ENCODE assay signal across 14 mouse cellular contexts in genomic region chr6:91209780-91210179, GRCm38 (mm10). TPM values are rescaled to one million over a fixed set of nuclear protein-coding genes. Genes with fewer than 3 reads are reported as not detected.
A peak's percentile ranks its signal among the peaks of the same experiment; 100 is the strongest.
DNase-seq lines count a peak whose midpoint lies in the region; ATAC-seq and TF ChIP-seq lines count a peak whose summit lies in the region.
"Had no signal": no experiment of that assay in that cellular context is flagged by ENCODE, and none has a peak within 500 bp of the region (broad histone marks: within the 10 kb centered on the region; RNA-seq: fewer than 3 reads in every experiment).

No protein-coding gene starts in this region.

- H3K9ac ChIP-seq in heart, postnatal 0 days (replicated peaks; ENCODE audit: low read depth, low read length) = no peak overlapping the region
- no peak overlapping the region; the same call in 1 of the 2 replicates for H3K9ac ChIP-seq in midbrain, embryonic 11.5 days (ENCODE audit: low read length)
- H3K9ac ChIP-seq in midbrain, embryonic 16.5 days (ENCODE audit: low read depth, low read length) = no peak overlapping the region
- H3K9ac ChIP-seq in embryonic facial prominence, embryonic 12.5 days = no peak overlapping the region; the same call in 1 of the 2 replicates
- H3K9ac ChIP-seq in limb, embryonic 12.5 days (replicated peaks) = 0 out of 2 replicates have a peak overlapping the region, but pooled peaks have one; percentile 4
- H3K9ac ChIP-seq: liver, embryonic 15.5 days had no signal

- no peak for TF ChIP-seq CTCF in heart, postnatal 0 days (IDR thresholded peaks at IDR 0.05; ENCODE audit: low read depth)

- no peaks in the 10 kb centered on the region for H3K36me3 ChIP-seq in heart, postnatal 0 days (replicated peaks; ENCODE audit: control insufficient read depth, insufficient read depth, low read length)
- H3K36me3 ChIP-seq in midbrain, embryonic 11.5 days (ENCODE audit: control insufficient read depth, insufficient read depth, low read length) = no peaks in the 10 kb centered on the region
- no peaks in the 10 kb centered on the region for H3K36me3 ChIP-seq in midbrain, embryonic 16.5 days (ENCODE audit: control insufficient read depth, insufficient read depth, low read length)
- no peaks in the 10 kb centered on the region for H3K36me3 ChIP-seq in embryonic facial prominence, embryonic 12.5 days
- no peaks in the 10 kb centered on the region; the same call in 1 of the 2 replicates for H3K36me3 ChIP-seq in limb, embryonic 12.5 days
- H3K36me3 ChIP-seq: liver, embryonic 15.5 days had no signal

- TF ChIP-seq EP300 in heart, postnatal 0 days (IDR thresholded peaks at IDR 0.05; ENCODE audit: low read depth) = no peak

- intact Hi-C loops in heart, postnatal 25 days (cut with DNase I) = no loop called here

- H3K27me3 ChIP-seq in heart, postnatal 0 days (ENCODE audit: control insufficient read depth, insufficient read depth, low read length) = no peaks in the 10 kb centered on the region
- peaks cover 8% of the 10 kb centered on the region for H3K27me3 ChIP-seq in midbrain, embryonic 11.5 days (ENCODE audit: control insufficient read depth, insufficient read depth, low read length)
- H3K27me3 ChIP-seq in midbrain, embryonic 16.5 days (ENCODE audit: control insufficient read depth, insufficient read depth, low read depth, low read length) = peaks cover 7% of the 10 kb centered on the region
- 0 out of 2 replicates have a peak, but pooled peaks cover 2% of the 10 kb centered on the region for H3K27me3 ChIP-seq in embryonic facial prominence, embryonic 12.5 days
- H3K27me3 ChIP-seq in limb, embryonic 12.5 days = 0 out of 2 replicates have a peak, but pooled peaks cover 11% of the 10 kb centered on the region

- H3K27ac ChIP-seq in heart, postnatal 0 days (ENCODE audit: low read depth) = peak overlapping the region; percentile 70; the same call in 1 of the 2 replicates
- H3K27ac ChIP-seq in midbrain, embryonic 11.5 days (ENCODE audit: low read depth, low read length) = peak overlapping the region; percentile 32; the same call in 1 of the 2 replicates
- H3K27ac ChIP-seq in midbrain, embryonic 16.5 days (ENCODE audit: low read length) = no peak overlapping the region
- H3K27ac ChIP-seq in embryonic facial prominence, embryonic 12.5 days = peak overlapping the region; percentile 84
- peak overlapping the region; percentile 89 for H3K27ac ChIP-seq in limb, embryonic 12.5 days
- H3K27ac ChIP-seq: liver, embryonic 15.5 days had no signal

- ATAC-seq in heart, postnatal 0 days (ENCODE audit: insufficient read depth, low read depth) = no peak
- ATAC-seq in midbrain, embryonic 11.5 days (ENCODE audit: low FRiP score) = peak; percentile 63
- ATAC-seq in midbrain, embryonic 16.5 days = no peak
- ATAC-seq in embryonic facial prominence, embryonic 12.5 days (ENCODE audit: insufficient number of reproducible peaks, insufficient read depth, low FRiP score, low TSS enrichment) = no peak
- peak; percentile 17; the same call in 1 of the 2 replicates for ATAC-seq in limb, embryonic 12.5 days (ENCODE audit: insufficient number of reproducible peaks, insufficient read depth, low FRiP score, low TSS enrichment, low read depth)

- H3K9me3 ChIP-seq in heart, postnatal 0 days (replicated peaks; ENCODE audit: control insufficient read depth, low read length) = no peaks in the 10 kb centered on the region
- H3K9me3 ChIP-seq in midbrain, embryonic 11.5 days (ENCODE audit: control insufficient read depth, low read length) = no peaks in the 10 kb centered on the region
- no peaks in the 10 kb centered on the region for H3K9me3 ChIP-seq in midbrain, embryonic 16.5 days (replicated peaks; ENCODE audit: control insufficient read depth, low read length, poor library complexity, severe bottlenecking)
- H3K9me3 ChIP-seq in embryonic facial prominence, embryonic 12.5 days = no peaks in the 10 kb centered on the region
- no peaks in the 10 kb centered on the region for H3K9me3 ChIP-seq in limb, embryonic 12.5 days
- H3K9me3 ChIP-seq: liver, embryonic 15.5 days had no signal

- WGBS in heart, postnatal 0 days = 43% methylated on average over 2 of the region's 2 CpGs
- 3% methylated on average over 2 of the region's 2 CpGs for WGBS in midbrain, embryonic 11.5 days
- 0% methylated on average over 2 of the region's 2 CpGs for WGBS in midbrain, embryonic 16.5 days
- WGBS in embryonic facial prominence, embryonic 12.5 days = 4% methylated on average over 2 of the region's 2 CpGs
- WGBS in limb, embryonic 12.5 days = 0% methylated on average over 2 of the region's 2 CpGs

- H3K4me2 ChIP-seq in heart, postnatal 0 days (ENCODE audit: low read depth, low read length) = no peak overlapping the region
- no peak overlapping the region for H3K4me2 ChIP-seq in midbrain, embryonic 11.5 days
- H3K4me2 ChIP-seq in midbrain, embryonic 16.5 days (ENCODE audit: low read length) = no peak overlapping the region
- H3K4me2 ChIP-seq in embryonic facial prominence, embryonic 12.5 days (replicated peaks) = no peak overlapping the region
- H3K4me2 ChIP-seq in limb, embryonic 12.5 days = no peak overlapping the region
- H3K4me2 ChIP-seq: liver, embryonic 15.5 days had no signal

- no peak overlapping the region for H3K4me3 ChIP-seq in heart, postnatal 0 days (ENCODE audit: low read depth, low read length)
- no peak overlapping the region for H3K4me3 ChIP-seq in midbrain, embryonic 11.5 days (ENCODE audit: low read depth, low read length)
- no peak overlapping the region for H3K4me3 ChIP-seq in midbrain, embryonic 16.5 days (ENCODE audit: low read depth, low read length)
- H3K4me3 ChIP-seq in embryonic facial prominence, embryonic 12.5 days = no peak overlapping the region
- no peak overlapping the region for H3K4me3 ChIP-seq in limb, embryonic 12.5 days (replicated peaks)
- H3K4me3 ChIP-seq: liver, embryonic 15.5 days had no signal

- H3K4me1 ChIP-seq in heart, postnatal 0 days (ENCODE audit: control insufficient read depth, insufficient read depth) = peaks cover 28% of the 10 kb centered on the region
- H3K4me1 ChIP-seq in midbrain, embryonic 11.5 days (ENCODE audit: control insufficient read depth, insufficient read depth, low read length) = peaks cover 20% of the 10 kb centered on the region
- H3K4me1 ChIP-seq in midbrain, embryonic 16.5 days (ENCODE audit: control insufficient read depth, insufficient read depth, low read length) = peaks cover 6% of the 10 kb centered on the region; the same call in 1 of the 2 replicates
- peaks cover 45% of the 10 kb centered on the region for H3K4me1 ChIP-seq in embryonic facial prominence, embryonic 12.5 days
- peaks cover 48% of the 10 kb centered on the region for H3K4me1 ChIP-seq in limb, embryonic 12.5 days (replicated peaks)

- DNase-seq in heart, postnatal 0 days (ENCODE audit: low spot score) = no peak
- no peak for DNase-seq in heart, postnatal 25 days (ENCODE audit: low spot score)
- DNase-seq in midbrain, embryonic 11.5 days (ENCODE audit: low spot score, missing footprints) = no peak
- DNase-seq in layer of hippocampus, postnatal 10 days (ENCODE audit: low spot score in 2 of 2) = no peak
- DNase-seq in cerebellum, adult 18-20 months = no peak
- DNase-seq: cerebellum, postnatal 36 days; kidney, adult 11 months; layer of hippocampus, postnatal 36 days; thymus, postnatal 14 days had no signal

RNA-seq across cellular contexts. Expression of gene Fbln2, which starts 2.5 kb away (rescaled TPM):
- total RNA-seq in heart, postnatal 0 days (2014; rRNA removed; ENCODE audit: low replicate concordance) = 222 and 302 TPM in 2 replicates
- 117 and 120 TPM in 2 replicates for polyA plus RNA-seq in heart, postnatal 0 days (2015; fragmentation: Nextera tagmentation; extraction: Ambion mirVana)
- 10 to 100 TPM; 71.8 to 76.3 TPM for total RNA-seq in heart, postnatal 25 days (2021)
- 21.9 TPM in 2 replicates for polyA plus RNA-seq in midbrain, embryonic 11.5 days (2014; fragmentation: Nextera tagmentation; extraction: Ambion mirVana)
- polyA plus RNA-seq in midbrain, embryonic 16.5 days (2015; fragmentation: Nextera tagmentation; extraction: Ambion mirVana) = 11.9 and 12.5 TPM in 2 replicates
- polyA plus RNA-seq in embryonic facial prominence, embryonic 12.5 days (2016; fragmentation: Nextera tagmentation; extraction: Ambion mirVana) = 179 and 200 TPM in 2 replicates
- polyA plus RNA-seq in limb, embryonic 12.5 days (2016; fragmentation: Nextera tagmentation; extraction: Ambion mirVana) = 126 and 129 TPM in 2 replicates
- total RNA-seq in layer of hippocampus, postnatal 10 days (2021) = 10 to 100 TPM; 15.2 to 16.4 TPM
- total RNA-seq: megakaryocyte-erythroid progenitor cell, adult 5-6 weeks had no signal

RNA-seq across cellular contexts. Expression of gene Hdac11, which starts 53.3 kb away (rescaled TPM):
- total RNA-seq in heart, postnatal 0 days (2014; rRNA removed; ENCODE audit: low replicate concordance) = 17.9 and 19.6 TPM in 2 replicates
- 9.2 and 9.5 TPM in 2 replicates for polyA plus RNA-seq in heart, postnatal 0 days (2015; fragmentation: Nextera tagmentation; extraction: Ambion mirVana)
- total RNA-seq in heart, postnatal 25 days (2021) = 10 to 100 TPM; 13.0 to 15.1 TPM
- 12.8 and 13.0 TPM in 2 replicates for polyA plus RNA-seq in midbrain, embryonic 11.5 days (2014; fragmentation: Nextera tagmentation; extraction: Ambion mirVana)
- 48.0 and 56.3 TPM in 2 replicates for polyA plus RNA-seq in midbrain, embryonic 16.5 days (2015; fragmentation: Nextera tagmentation; extraction: Ambion mirVana)
- 16.7 and 16.8 TPM in 2 replicates for polyA plus RNA-seq in embryonic facial prominence, embryonic 12.5 days (2016; fragmentation: Nextera tagmentation; extraction: Ambion mirVana)
- 16.4 and 16.9 TPM in 2 replicates for polyA plus RNA-seq in limb, embryonic 12.5 days (2016; fragmentation: Nextera tagmentation; extraction: Ambion mirVana)
- total RNA-seq in layer of hippocampus, postnatal 10 days (2021) = 100 to 1,000 TPM in 1 of 2 experiments, 10 to 100 TPM in 1; 96.2 to 103 TPM

Comparison
In these comparisons a context has a peak if more than half of its experiments do, and no peak if none do; other contexts are left out.
1. ATAC-seq: peak in midbrain, embryonic 11.5 days (single experiment) and limb, embryonic 12.5 days (single experiment); none in heart, postnatal 0 days (single experiment), midbrain, embryonic 16.5 days (single experiment) and embryonic facial prominence, embryonic 12.5 days (single experiment).